Mouse (Mus musculus) intestine, postnatal 0 days (tissue): ENCODE results near the gene Mrps6. TPM values are rescaled to one million over a fixed set of nuclear protein-coding genes. Genes with fewer than 3 reads are reported as not detected.

Experiments used
- ATAC-seq: fragments of 200-750 bp; cut with Nextera tagmentation; 2 replicates; pipeline ENCODE4 v1.8.0; 2017; ENCODE audit warnings: mild to moderate bottlenecking, moderate TSS enrichment, moderate library complexity
- H3K27ac ChIP-seq: fragments of 300-500 bp; sonication (generic); 2 replicates; pipeline ENCODE4 v1.5.1; 2014; ENCODE audit warnings: mild to moderate bottlenecking, low read depth, low read length, moderate library complexity
- H3K27me3 ChIP-seq: fragments of 300-500 bp; sonication (generic); replicated peaks from 2 replicates; pipeline ENCODE4 v1.6.1; 2014; ENCODE audit warnings: low read length, mixed read lengths; ENCODE audit not compliant: control insufficient read depth, insufficient read depth
- H3K36me3 ChIP-seq: fragments of 300-500 bp; sonication (generic); 2 replicates; pipeline ENCODE4 v1.6.1; 2014; ENCODE audit warnings: mild to moderate bottlenecking, moderate library complexity; ENCODE audit not compliant: control insufficient read depth, insufficient read depth
- H3K4me1 ChIP-seq: fragments of 300-500 bp; sonication (generic); replicated peaks from 2 replicates; pipeline ENCODE4 v1.6.1; 2014; ENCODE audit warnings: antibody characterized with exemption, low read length, mixed read lengths; ENCODE audit not compliant: control insufficient read depth, insufficient read depth
- H3K4me2 ChIP-seq: fragments of 300-500 bp; sonication (generic); replicated peaks from 2 replicates; pipeline ENCODE4 v1.6.1; 2014; ENCODE audit warnings: low read depth, mild to moderate bottlenecking, moderate library complexity
- H3K4me3 ChIP-seq: fragments of 300-500 bp; sonication (generic); 2 replicates; pipeline ENCODE4 v1.5.1; 2014; ENCODE audit warnings: low read depth, low read length
- H3K9ac ChIP-seq: fragments of 300-500 bp; sonication (generic); 2 replicates; pipeline ENCODE4 v1.6.1; 2014; ENCODE audit warnings: mild to moderate bottlenecking, low read depth, low read length
- H3K9me3 ChIP-seq: fragments of 300-500 bp; sonication (generic); 2 replicates; pipeline ENCODE4 v1.6.1; 2016; ENCODE audit warnings: mixed run types; ENCODE audit not compliant: control insufficient read depth
- CTCF ChIP-seq: sonication (generic); IDR thresholded peaks from 2 replicates; pipeline ENCODE4 v1.5.1; 2016; ENCODE audit warnings: low read depth, mild to moderate bottlenecking, control low read depth, antibody characterized with exemption, moderate library complexity
- WGBS: fragments of 180-500 bp; shearing (Covaris S2); extraction: QIAGEN DNeasy Blood & Tissue Kit; methylation state at CpG from one replicate; pipeline ENCODE4 v1.1.7; 2014; 5-methylcytosine and 5-hydroxymethylcytosine counted together
- polyA plus RNA-seq: library from polyadenylated mRNA; unstranded; fragments of >200 nt; fragmentation: Nextera tagmentation; extraction: Ambion mirVana; gene quantifications from 2 replicates; pipeline ENCODE4 v1.2.1, GENCODE M21; 2015

Gene Mrps6
- polyA plus RNA-seq, 1 experiment from 2014 or later = 76.6 TPM

GRCm38 (mm10) chr16:92060213-92060612 lies 2.1 kb downstream of the Mrps6 start:
- Histone ChIP-seq H3K9me3 (no peaks in the 10 kb centered on the region), H3K36me3 (peaks cover 7% of the 10 kb centered on the region; the same call in 1 of the 2 replicates), H3K27ac (no peak overlapping the region), H3K27me3 (no peaks in the 10 kb centered on the region), H3K9ac (no peak overlapping the region), H3K4me3 (no peak overlapping the region), H3K4me1 (no peaks in the 10 kb centered on the region), H3K4me2 (peak overlapping the region; percentile 98; the same call in 1 of the 2 replicates)
- TF ChIP-seq CTCF = no peak
- 88% methylated on average over 3 of the region's 3 CpGs for WGBS
- no peak for ATAC-seq

- no peaks in the 10 kb centered on the region for H3K9me3 ChIP-seq
- ATAC-seq = no peak
- no peak overlapping the region for H3K4me2 ChIP-seq
- H3K36me3 ChIP-seq = peaks cover 8% of the 10 kb centered on the region
- WGBS = 94% methylated on average over 7 of the region's 7 CpGs
- H3K9ac ChIP-seq = no peak overlapping the region
- no peak for TF ChIP-seq CTCF
- no peak overlapping the region for H3K27ac ChIP-seq
- H3K4me1 ChIP-seq = no peaks in the 10 kb centered on the region
- no peak overlapping the region for H3K4me3 ChIP-seq
- H3K27me3 ChIP-seq = no peaks in the 10 kb centered on the region
These were observed 3.5 kb downstream of the Mrps6 start for GRCm38 (mm10) chr16:92061586-92061985.

- peaks cover 17% of the 10 kb centered on the region for H3K36me3 ChIP-seq
- H3K4me1 ChIP-seq = no peaks in the 10 kb centered on the region
- no peak overlapping the region for H3K9ac ChIP-seq
- WGBS = 100% methylated on average over 1 of the region's 1 CpGs
- H3K27me3 ChIP-seq = no peaks in the 10 kb centered on the region
- H3K9me3 ChIP-seq = no peaks in the 10 kb centered on the region
- no peak overlapping the region for H3K4me3 ChIP-seq
- H3K4me2 ChIP-seq = no peak overlapping the region
- ATAC-seq = no peak
- H3K27ac ChIP-seq = no peak overlapping the region
- TF ChIP-seq CTCF = no peak
These were observed 4.8 kb downstream of the Mrps6 start for GRCm38 (mm10) chr16:92062832-92063231.

- Histone ChIP-seq H3K27ac (no peak overlapping the region; the same call in 1 of the 2 replicates), H3K36me3 (peaks cover 19% of the 10 kb centered on the region), H3K9me3 (no peaks in the 10 kb centered on the region), H3K4me2 (no peak overlapping the region), H3K27me3 (no peaks in the 10 kb centered on the region), H3K9ac (no peak overlapping the region), H3K4me1 (no peaks in the 10 kb centered on the region), H3K4me3 (no peak overlapping the region)
- no peak for TF ChIP-seq CTCF
- 80% methylated on average over 2 of the region's 2 CpGs for WGBS
- no peak for ATAC-seq
These were observed 6.7 kb downstream of the Mrps6 start for GRCm38 (mm10) chr16:92064801-92065200.

GRCm38 (mm10) chr16:92070338-92070737 lies 12.3 kb downstream of the Mrps6 start:
- Histone ChIP-seq H3K27me3 (no peaks in the 10 kb centered on the region), H3K4me1 (no peaks in the 10 kb centered on the region), H3K9ac (no peak overlapping the region), H3K36me3 (peaks cover 23% of the 10 kb centered on the region), H3K9me3 (no peaks in the 10 kb centered on the region), H3K27ac (no peak overlapping the region), H3K4me3 (no peak overlapping the region), H3K4me2 (no peak overlapping the region)
- 59% methylated on average over 8 of the region's 8 CpGs for WGBS
- no peak for TF ChIP-seq CTCF
- no peak for ATAC-seq

- 94% methylated on average over 8 of the region's 8 CpGs for WGBS
- no peaks in the 10 kb centered on the region for H3K27me3 ChIP-seq
These were observed 18.7 kb downstream of the Mrps6 start for GRCm38 (mm10) chr16:92076797-92077196.

More at GRCm38 (mm10) chr16:92076797-92077196, 18.7 kb downstream of the Mrps6 start:
- no peaks in the 10 kb centered on the region for H3K9me3 ChIP-seq
- no peaks in the 10 kb centered on the region for H3K4me1 ChIP-seq
- TF ChIP-seq CTCF = no peak
- peaks cover 20% of the 10 kb centered on the region for H3K36me3 ChIP-seq
- H3K4me2 ChIP-seq = no peak overlapping the region
- ATAC-seq = no peak
- no peak overlapping the region for H3K27ac ChIP-seq
- no peak overlapping the region for H3K4me3 ChIP-seq
- no peak overlapping the region for H3K9ac ChIP-seq
